Mouse (Mus musculus) cerebellum, adult 11-12 months (tissue): ENCODE measurements around the gene Gm2016.
"Not testable (repeated sequence)": the region's sequence is repeated elsewhere in the genome, so short reads cannot be mapped to it uniquely, and the experiment has no call there.

Source experiments
- DNase-seq: peaks from one replicate; pipeline ENCODE4 v3.0.0; 2022

The Gm2016 gene

GRCm38 (mm10) chr12:87873772-87874171, at the start of gene Gm2016:
Gene Gm2016, plus strand, starts transcription at chr12:87874072.
- not testable (repeated sequence) for DNase-seq

- DNase-seq, result not testable (repeated sequence)
These were observed 31.6 kb upstream of the Gm2016 start, which contains the start of gene Gm2001 for GRCm38 (mm10) chr12:87842239-87842638. Gene Gm2001, minus strand, starts transcription at chr12:87842339.

GRCm38 (mm10) chr12:87850657-87851056, 23.2 kb upstream of the Gm2016 start:
- DNase-seq, result not testable (repeated sequence)

GRCm38 (mm10) chr12:87856067-87856466, 17.8 kb upstream of the Gm2016 start:
- not testable (repeated sequence) for DNase-seq

- not testable (repeated sequence) for DNase-seq
These were observed 11.9 kb upstream of the Gm2016 start for GRCm38 (mm10) chr12:87861740-87862692.

GRCm38 (mm10) chr12:87863638-87864037, 10.2 kb upstream of the Gm2016 start:
- DNase-seq, result not testable (repeated sequence)

GRCm38 (mm10) chr12:87864048-87864447, 9.8 kb upstream of the Gm2016 start:
- not testable (repeated sequence) for DNase-seq

GRCm38 (mm10) chr12:87895070-87895469, 21.2 kb downstream of the Gm2016 start, which contains the start of gene Gm2022:
Gene Gm2022, plus strand, starts transcription at chr12:87895370.
- not testable (repeated sequence) for DNase-seq

- not testable (repeated sequence) for DNase-seq
These were observed 45.8 kb downstream of the Gm2016 start, which contains the start of gene Gm2035 for GRCm38 (mm10) chr12:87919721-87920120. Gene Gm2035, minus strand, starts transcription at chr12:87919857.
